Mouse (Mus musculus): ENCODE results near the gene Ubac1. TPM values are rescaled to one million over a fixed set of nuclear protein-coding genes. Genes with fewer than 3 reads are reported as not detected.

The Ubac1 gene
- polyA plus RNA-seq, 1 experiment from 2014 or later = 111 TPM

DNA sequence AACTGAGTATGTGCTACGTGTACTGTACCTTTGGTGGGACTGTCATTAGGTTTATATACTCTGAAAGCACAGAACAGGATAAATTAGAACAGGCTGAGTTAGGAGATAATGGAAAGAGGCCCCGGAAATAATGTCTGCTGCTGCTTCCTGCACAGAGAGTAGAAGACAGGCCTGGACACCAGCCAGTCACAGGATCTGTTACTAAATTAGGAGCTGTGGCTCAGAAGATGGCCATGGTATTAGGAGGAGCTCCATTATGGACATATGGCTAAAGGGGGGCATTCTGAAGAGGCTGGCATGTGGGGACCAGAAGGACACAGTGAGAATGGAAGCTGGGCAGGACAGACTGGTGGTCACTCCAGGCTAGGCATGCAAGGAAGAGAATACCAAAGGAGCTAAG is 51.1 kb downstream of the Ubac1 start:
- H3K36me3 ChIP-seq = peaks cover 17% of the 10 kb centered on the region
- WGBS = 41% methylated on average over 2 of the region's 2 CpGs
- no peaks in the 10 kb centered on the region for H3K27me3 ChIP-seq (replicated peaks)
- H3K4me3 ChIP-seq = no peak overlapping the region
- H3K9ac ChIP-seq = no peak overlapping the region
- peak overlapping the region; percentile 43 for H3K4me2 ChIP-seq
- ATAC-seq (ENCODE audit: insufficient number of reproducible peaks, low FRiP score) = no peak
- no peaks in the 10 kb centered on the region for H3K9me3 ChIP-seq (replicated peaks)
- peaks cover 49% of the 10 kb centered on the region for H3K4me1 ChIP-seq (replicated peaks)
- peak overlapping the region; percentile 67 for H3K27ac ChIP-seq (ENCODE audit: poor library complexity, severe bottlenecking)

DNA sequence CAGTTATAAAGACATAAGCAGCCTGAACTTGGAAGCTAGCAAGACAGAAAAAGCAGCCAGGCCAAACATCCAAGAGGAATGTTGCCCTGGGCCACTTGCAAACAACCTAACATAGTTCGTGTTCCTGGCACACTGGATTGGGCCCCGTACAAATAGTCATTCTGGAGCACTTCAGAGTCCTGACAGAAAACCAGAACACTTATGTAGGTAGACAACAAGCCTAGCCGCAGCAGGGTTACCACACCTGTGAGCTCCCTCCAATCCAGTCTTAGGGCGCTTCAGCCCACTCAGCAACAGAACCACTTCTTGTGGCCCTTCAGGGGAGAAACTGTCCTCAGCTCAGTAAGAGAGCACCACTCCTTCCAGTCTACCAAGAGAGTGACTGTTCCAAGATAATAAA is 52.2 kb downstream of the Ubac1 start:
- H3K9me3 ChIP-seq (replicated peaks) = no peaks in the 10 kb centered on the region
- H3K4me2 ChIP-seq = no peak overlapping the region
- H3K9ac ChIP-seq = no peak overlapping the region
- H3K4me3 ChIP-seq = no peak overlapping the region
- 75% methylated on average over 4 of the region's 4 CpGs for WGBS
- no peak for ATAC-seq (ENCODE audit: insufficient number of reproducible peaks, low FRiP score)
- H3K27me3 ChIP-seq (replicated peaks) = no peaks in the 10 kb centered on the region
- no peak overlapping the region for H3K27ac ChIP-seq (ENCODE audit: poor library complexity, severe bottlenecking)
- peaks cover 49% of the 10 kb centered on the region for H3K4me1 ChIP-seq (replicated peaks)
- peaks cover 28% of the 10 kb centered on the region for H3K36me3 ChIP-seq

DNA sequence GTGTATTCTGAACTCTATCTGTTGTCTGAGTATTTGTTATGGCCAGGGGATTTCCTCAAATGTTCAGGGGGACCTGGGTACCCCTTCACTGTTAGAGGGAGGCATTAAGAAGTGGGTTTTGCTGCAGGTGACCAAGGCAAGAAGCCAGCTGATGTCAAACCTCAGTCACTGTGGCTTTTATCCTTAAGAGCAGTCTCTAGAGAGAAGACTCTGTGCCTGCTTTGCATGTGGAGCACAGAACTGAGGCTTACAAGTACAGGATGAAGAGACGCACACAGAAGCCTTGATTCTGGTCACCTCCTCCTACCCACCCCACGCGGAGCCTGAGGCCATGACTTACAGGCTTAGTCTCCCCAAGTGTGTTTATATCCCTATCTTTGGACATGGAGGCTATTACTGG is 72.3 kb downstream of the Ubac1 start:
- Histone ChIP-seq H3K4me1 (replicated peaks) (no peaks in the 10 kb centered on the region), H3K9me3 (replicated peaks) (no peaks in the 10 kb centered on the region), H3K4me2 (no peak overlapping the region), H3K9ac (no peak overlapping the region), H3K36me3 (peaks cover 58% of the 10 kb centered on the region), H3K27me3 (replicated peaks) (no peaks in the 10 kb centered on the region), H3K27ac (ENCODE audit: poor library complexity, severe bottlenecking) (no peak overlapping the region), H3K4me3 (no peak overlapping the region)
- 93% methylated on average over 3 of the region's 3 CpGs for WGBS
- no peak for ATAC-seq (ENCODE audit: insufficient number of reproducible peaks, low FRiP score)

Other genes starting within 250 kb of the Ubac1 start
- gene Lcn11, start 244.7 kb downstream of the Ubac1 start, polyA plus RNA-seq (2016; fragmentation: Nextera tagmentation; extraction: Ambion mirVana) = not detected in 2 replicates
- gene Gm13539, start 239.5 kb downstream of the Ubac1 start, polyA plus RNA-seq (2016; fragmentation: Nextera tagmentation; extraction: Ambion mirVana) = not detected in 2 replicates
- not detected in 2 replicates for gene Glt6d1, start 205.9 kb downstream of the Ubac1 start, polyA plus RNA-seq (2016; fragmentation: Nextera tagmentation; extraction: Ambion mirVana)
- not detected in 2 replicates for gene Lcn9, start 198.6 kb downstream of the Ubac1 start, polyA plus RNA-seq (2016; fragmentation: Nextera tagmentation; extraction: Ambion mirVana)
- gene Sohlh1, start 174.5 kb downstream of the Ubac1 start, polyA plus RNA-seq (2016; fragmentation: Nextera tagmentation; extraction: Ambion mirVana) = not detected in 2 replicates
- gene Kcnt1, start 158.0 kb downstream of the Ubac1 start, polyA plus RNA-seq (2016; fragmentation: Nextera tagmentation; extraction: Ambion mirVana) = not detected in 2 replicates
- 17.9 and 22.1 TPM in 2 replicates for gene Camsap1, start 38.5 kb downstream of the Ubac1 start, polyA plus RNA-seq (2016; fragmentation: Nextera tagmentation; extraction: Ambion mirVana)
- 6.5 and 6.6 TPM in 2 replicates for gene Nacc2, start 101.5 kb upstream of the Ubac1 start, polyA plus RNA-seq (2016; fragmentation: Nextera tagmentation; extraction: Ambion mirVana)
- gene Lhx3, start 186.5 kb upstream of the Ubac1 start, polyA plus RNA-seq (2016; fragmentation: Nextera tagmentation; extraction: Ambion mirVana) = not detected in 2 replicates
- gene Qsox2, start 215.8 kb upstream of the Ubac1 start, polyA plus RNA-seq (2016; fragmentation: Nextera tagmentation; extraction: Ambion mirVana) = 15.6 and 15.9 TPM in 2 replicates